Mouse (Mus musculus) stomach, embryonic 16.5 days (tissue): ENCODE measurements around the gene Entpd1. TPM values are rescaled to one million over a fixed set of nuclear protein-coding genes. Genes with fewer than 3 reads are reported as not detected.

Experiments used
- ATAC-seq: fragments of 200-750 bp; cut with Nextera tagmentation; 2 replicates; pipeline ENCODE4 v1.8.0; 2017; ENCODE audit warnings: moderate number of reproducible peaks, moderate TSS enrichment; ENCODE audit not compliant: insufficient read depth, low FRiP score
- H3K27ac ChIP-seq: fragments of 300-500 bp; sonication (generic); 2 replicates; pipeline ENCODE4 v1.5.1; 2014; ENCODE audit warnings: low read length
- H3K27me3 ChIP-seq: fragments of 300-500 bp; sonication (generic); 2 replicates; pipeline ENCODE4 v1.6.1; 2014; ENCODE audit warnings: low read length, control low read depth, mixed read lengths; ENCODE audit not compliant: control insufficient read depth, insufficient read depth
- H3K36me3 ChIP-seq: fragments of 300-500 bp; sonication (generic); 2 replicates; pipeline ENCODE4 v1.6.1; 2014; ENCODE audit warnings: low read length; ENCODE audit not compliant: control insufficient read depth, insufficient read depth
- H3K4me1 ChIP-seq: fragments of 300-500 bp; sonication (generic); 2 replicates; pipeline ENCODE4 v1.6.1; 2014; ENCODE audit warnings: low read length, control low read depth, mixed read lengths; ENCODE audit not compliant: control insufficient read depth, insufficient read depth
- H3K4me2 ChIP-seq: fragments of 300-500 bp; sonication (generic); 2 replicates; pipeline ENCODE4 v1.6.1; 2014; ENCODE audit warnings: low read depth, low read length, mixed read lengths
- H3K4me3 ChIP-seq: fragments of 300-500 bp; sonication (generic); replicated peaks from 2 replicates; pipeline ENCODE4 v1.5.1; 2014; ENCODE audit warnings: mild to moderate bottlenecking, low read length
- H3K9ac ChIP-seq: fragments of 300-500 bp; sonication (generic); 2 replicates; pipeline ENCODE4 v1.6.1; 2014; ENCODE audit warnings: low read length
- H3K9me3 ChIP-seq: fragments of 300-500 bp; sonication (generic); replicated peaks from 2 replicates; pipeline ENCODE4 v1.6.1; 2016; ENCODE audit warnings: low read length, control low read depth; ENCODE audit not compliant: control insufficient read depth
- WGBS: fragments of 180-500 bp; shearing (Covaris S2); extraction: QIAGEN DNeasy Blood & Tissue Kit; methylation state at CpG from one replicate; pipeline ENCODE4 v1.1.7; 2014; 5-methylcytosine and 5-hydroxymethylcytosine counted together
- polyA plus RNA-seq: library from polyadenylated mRNA; unstranded; fragments of >200 nt; fragmentation: Nextera tagmentation; extraction: Ambion mirVana; gene quantifications from 2 replicates; pipeline ENCODE4 v1.2.1, GENCODE M21; 2015

Gene Entpd1
- polyA plus RNA-seq, 1 experiment from 2014 or later: 16.2 TPM

DNA sequence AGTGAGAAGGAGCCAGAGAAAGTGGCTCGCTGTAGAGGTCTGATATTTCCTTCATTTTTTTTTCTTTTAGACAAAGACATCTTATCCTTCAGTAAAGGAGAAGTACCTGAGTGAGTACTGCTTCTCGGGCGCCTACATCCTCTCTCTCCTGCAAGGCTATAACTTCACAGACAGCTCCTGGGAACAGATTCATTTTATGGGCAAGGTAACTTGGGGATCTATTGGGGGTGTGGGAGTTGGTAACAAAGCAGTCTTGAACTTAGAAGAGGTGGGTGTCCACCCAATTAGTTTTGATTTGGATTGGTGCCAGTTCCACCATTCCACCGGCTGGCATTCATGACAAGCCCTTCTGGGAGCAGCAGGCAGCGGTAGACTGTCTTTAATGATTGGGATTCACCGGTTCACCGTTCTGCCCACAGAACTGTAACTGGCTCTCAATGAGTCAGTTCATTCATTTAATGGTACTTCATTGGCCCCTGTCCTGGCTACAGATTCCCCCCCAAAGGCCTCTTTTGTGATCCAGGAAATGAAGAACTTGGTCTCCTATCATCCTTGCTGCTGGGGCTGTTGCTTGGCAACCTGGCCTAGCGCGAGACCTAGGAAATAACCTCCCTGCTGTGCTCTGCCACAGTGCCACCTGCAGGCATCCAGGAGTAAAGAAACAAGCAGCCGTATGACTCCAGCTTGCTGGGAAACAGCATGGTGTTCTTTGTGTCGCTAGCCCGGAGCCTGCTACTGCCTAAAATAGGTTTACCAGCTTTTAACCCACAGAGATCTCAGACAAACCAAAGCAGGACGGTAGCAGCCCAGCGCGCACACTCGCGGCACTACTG, 124.7 kb downstream of the Entpd1 start:
- Histone ChIP-seq H3K4me3 (peak overlapping the region; percentile 22), H3K27me3 (no peaks in the 10 kb centered on the region), H3K4me2 (peak overlapping the region; percentile 47), H3K9ac (peak overlapping the region; percentile 63), H3K36me3 (no peaks in the 10 kb centered on the region), H3K27ac (no peak overlapping the region), H3K4me1 (no peaks in the 10 kb centered on the region), H3K9me3 (no peaks in the 10 kb centered on the region)
- 28% methylated on average over 17 of the region's 17 CpGs for WGBS
- peak; percentile 85; the same call in 1 of the 2 replicates for ATAC-seq

DNA sequence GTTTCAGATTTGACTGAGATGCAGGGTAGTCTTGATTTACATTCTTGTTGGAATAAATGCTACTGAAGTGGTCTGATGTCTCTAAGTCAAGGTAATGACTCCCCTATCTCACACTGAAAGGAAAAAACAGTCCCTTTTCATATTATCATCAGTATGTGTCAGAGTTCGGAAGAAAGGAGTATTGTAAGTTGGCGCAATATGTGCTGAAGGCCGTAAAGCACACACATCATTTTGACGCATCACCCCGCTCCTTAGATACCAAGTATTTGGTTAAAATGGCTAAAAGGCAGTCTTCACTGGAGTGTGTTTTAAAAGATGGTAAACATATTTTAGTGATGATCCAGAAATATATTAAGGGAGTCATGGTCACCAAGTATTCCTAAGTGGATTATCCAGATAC, 125.4 kb downstream of the Entpd1 start:
- 58% methylated on average over 5 of the region's 5 CpGs for WGBS
- no peak for ATAC-seq
- Histone ChIP-seq H3K27me3 (no peaks in the 10 kb centered on the region), H3K36me3 (no peaks in the 10 kb centered on the region), H3K4me2 (peak overlapping the region; percentile 47), H3K27ac (no peak overlapping the region), H3K4me3 (no peak overlapping the region), H3K4me1 (no peaks in the 10 kb centered on the region), H3K9me3 (no peaks in the 10 kb centered on the region), H3K9ac (no peak overlapping the region)

GRCm38 (mm10) chr19:40738683-40739324, 126.6 kb downstream of the Entpd1 start:
- Histone ChIP-seq H3K9me3 (no peaks in the 10 kb centered on the region), H3K9ac (no peak overlapping the region), H3K4me2 (no peak overlapping the region), H3K4me3 (no peak overlapping the region), H3K27ac (no peak overlapping the region), H3K4me1 (no peaks in the 10 kb centered on the region), H3K36me3 (no peaks in the 10 kb centered on the region), H3K27me3 (no peaks in the 10 kb centered on the region)
- 0 out of 2 replicates have a peak, but pooled peaks have one; percentile 21 for ATAC-seq
- WGBS: 80% methylated on average over 13 of the region's 13 CpGs

DNA sequence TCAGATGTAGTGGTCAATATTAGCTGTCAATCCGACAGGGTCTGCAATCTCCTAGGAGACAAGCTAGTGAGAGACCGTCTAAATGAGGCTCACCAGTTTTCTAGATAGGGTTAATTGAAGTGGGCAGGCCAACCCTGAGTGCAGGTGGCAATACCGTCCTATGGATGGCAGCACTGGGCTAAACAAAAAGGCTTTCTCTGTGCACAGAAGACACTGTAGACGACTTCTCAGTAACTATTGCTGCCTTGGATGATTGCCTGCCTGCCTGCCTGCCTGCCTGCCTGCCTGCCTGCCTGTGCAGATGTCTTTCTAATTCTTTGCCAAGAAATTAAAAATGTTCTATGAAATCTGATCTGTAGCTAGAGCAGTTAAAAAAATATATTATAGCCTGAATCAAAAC, 134.4 kb downstream of the Entpd1 start:
- Histone ChIP-seq H3K27me3 (no peaks in the 10 kb centered on the region), H3K27ac (no peak overlapping the region), H3K4me1 (no peaks in the 10 kb centered on the region), H3K4me3 (no peak overlapping the region), H3K9me3 (no peaks in the 10 kb centered on the region; the same call in 1 of the 2 replicates), H3K4me2 (no peak overlapping the region), H3K9ac (no peak overlapping the region), H3K36me3 (no peaks in the 10 kb centered on the region)
- WGBS: 45% methylated on average over 4 of the region's 4 CpGs
- ATAC-seq: no peak

DNA sequence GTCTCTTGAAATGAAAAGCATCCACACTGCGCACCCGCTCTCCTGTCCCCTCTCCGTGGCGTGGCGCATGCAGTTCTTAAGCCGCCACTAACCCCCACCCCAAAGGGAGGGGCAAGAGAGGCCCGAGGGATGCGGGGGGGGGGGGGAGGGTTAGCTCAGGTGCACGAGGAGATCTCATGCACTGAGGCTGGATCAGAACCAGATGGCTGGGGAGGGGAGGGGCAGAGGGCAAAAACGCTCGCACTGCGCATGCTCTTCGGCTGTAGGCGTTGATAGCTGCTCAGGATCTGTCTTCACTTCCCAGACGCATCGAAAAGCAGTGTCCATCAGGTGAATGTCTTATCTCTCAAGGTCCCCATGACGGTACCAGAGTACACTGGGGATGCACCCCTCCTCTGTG, 136.4 kb downstream of the Entpd1 start, which contains the start of gene Cc2d2b:
Gene Cc2d2b, plus strand, starts transcription at position 195 of the 400 bp plus-strand sequence.
- 76% methylated on average over 15 of the region's 17 CpGs for WGBS
- Histone ChIP-seq H3K27me3 (no peaks in the 10 kb centered on the region), H3K9ac (no peak within 1 kb of the TSS), H3K4me2 (no peak within 1 kb of the TSS), H3K4me3 (no peak within 1 kb of the TSS), H3K36me3 (no peaks in the 10 kb centered on the region), H3K27ac (no peak within 1 kb of the TSS), H3K9me3 (no peaks in the 10 kb centered on the region; the same call in 1 of the 2 replicates), H3K4me1 (no peaks in the 10 kb centered on the region)
- no peak for ATAC-seq

DNA sequence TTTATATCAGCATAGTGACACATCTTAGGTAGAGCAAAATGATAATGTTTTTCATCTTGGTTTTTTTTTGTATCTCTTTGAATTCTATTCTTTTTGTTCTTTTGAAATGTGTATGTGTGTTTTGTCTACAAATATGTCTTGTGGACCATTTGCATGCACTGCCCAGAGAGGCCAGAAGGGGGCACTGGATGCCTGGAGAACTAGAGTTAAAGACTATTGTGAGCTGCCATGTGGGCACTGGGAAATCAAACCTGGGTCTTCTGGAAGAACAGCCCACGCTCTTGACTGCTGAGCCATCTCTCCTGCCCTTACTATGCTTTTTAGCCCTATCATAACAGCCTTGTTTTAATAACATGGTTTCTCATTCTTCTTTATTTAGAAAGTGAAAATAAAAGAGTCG, 142.1 kb downstream of the Entpd1 start:
- Histone ChIP-seq H3K4me1 (no peaks in the 10 kb centered on the region), H3K4me3 (no peak overlapping the region), H3K9me3 (no peaks in the 10 kb centered on the region), H3K27me3 (no peaks in the 10 kb centered on the region), H3K36me3 (no peaks in the 10 kb centered on the region), H3K4me2 (no peak overlapping the region), H3K27ac (no peak overlapping the region), H3K9ac (no peak overlapping the region)
- WGBS: 71% methylated on average over 2 of the region's 2 CpGs
- ATAC-seq: no peak

GRCm38 (mm10) chr19:40760071-40760470, 147.9 kb downstream of the Entpd1 start:
- H3K9ac ChIP-seq: no peak overlapping the region
- H3K27me3 ChIP-seq: no peaks in the 10 kb centered on the region
- no peak overlapping the region for H3K4me3 ChIP-seq
- no peaks in the 10 kb centered on the region for H3K9me3 ChIP-seq
- ATAC-seq: no peak
- H3K4me1 ChIP-seq: 0 out of 2 replicates have a peak, but pooled peaks cover 4% of the 10 kb centered on the region
- H3K4me2 ChIP-seq: no peak overlapping the region
- WGBS: 74% methylated on average over 2 of the region's 2 CpGs
- no peak overlapping the region for H3K27ac ChIP-seq
- H3K36me3 ChIP-seq: no peaks in the 10 kb centered on the region

DNA sequence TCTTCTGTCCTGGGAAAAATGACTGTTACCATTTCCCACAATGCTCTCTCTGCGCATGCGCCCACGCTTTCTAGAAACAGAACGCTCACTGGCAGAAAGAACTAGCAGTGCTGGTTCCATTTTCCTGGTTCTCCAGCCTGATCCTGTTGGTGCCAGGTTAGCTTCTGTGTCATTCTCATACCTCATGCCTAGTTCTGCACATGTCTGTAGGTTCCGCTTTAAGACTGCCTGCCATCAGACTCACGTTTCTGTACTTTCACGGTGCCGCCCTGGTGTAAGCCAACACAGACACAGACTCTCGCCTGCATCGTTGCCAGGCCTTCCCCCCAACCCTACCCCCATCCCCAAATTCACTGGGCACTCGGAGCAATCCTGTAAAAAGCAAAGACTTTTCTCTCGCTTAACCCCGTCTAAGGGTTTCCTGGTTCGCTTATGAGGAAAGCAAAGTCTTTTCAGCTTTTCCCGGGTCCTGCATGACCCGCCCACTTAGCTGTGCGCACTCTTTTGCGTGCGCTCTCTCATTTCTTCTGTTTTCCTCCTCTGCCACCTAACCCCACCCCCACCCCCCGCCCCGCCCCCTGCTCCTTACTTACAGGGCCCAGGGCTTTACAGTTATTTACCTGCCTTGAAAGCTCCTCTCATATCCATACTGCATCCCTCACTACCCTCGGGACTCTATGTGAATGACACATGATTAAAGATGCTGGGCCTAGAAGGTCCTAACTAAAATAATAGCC, 150.0 kb downstream of the Entpd1 start:
- 26% methylated on average over 22 of the region's 22 CpGs for WGBS
- Histone ChIP-seq H3K9ac (peak overlapping the region; percentile 63), H3K27me3 (no peaks in the 10 kb centered on the region), H3K4me3 (peak overlapping the region; percentile 44), H3K4me2 (peak overlapping the region; percentile 66), H3K4me1 (0 out of 2 replicates have a peak, but pooled peaks cover 4% of the 10 kb centered on the region), H3K9me3 (no peaks in the 10 kb centered on the region), H3K27ac (no peak overlapping the region), H3K36me3 (no peaks in the 10 kb centered on the region)
- peak; percentile 58 for ATAC-seq
